Mouse (Mus musculus): ENCODE data around the gene Pou2f1.

DNA sequence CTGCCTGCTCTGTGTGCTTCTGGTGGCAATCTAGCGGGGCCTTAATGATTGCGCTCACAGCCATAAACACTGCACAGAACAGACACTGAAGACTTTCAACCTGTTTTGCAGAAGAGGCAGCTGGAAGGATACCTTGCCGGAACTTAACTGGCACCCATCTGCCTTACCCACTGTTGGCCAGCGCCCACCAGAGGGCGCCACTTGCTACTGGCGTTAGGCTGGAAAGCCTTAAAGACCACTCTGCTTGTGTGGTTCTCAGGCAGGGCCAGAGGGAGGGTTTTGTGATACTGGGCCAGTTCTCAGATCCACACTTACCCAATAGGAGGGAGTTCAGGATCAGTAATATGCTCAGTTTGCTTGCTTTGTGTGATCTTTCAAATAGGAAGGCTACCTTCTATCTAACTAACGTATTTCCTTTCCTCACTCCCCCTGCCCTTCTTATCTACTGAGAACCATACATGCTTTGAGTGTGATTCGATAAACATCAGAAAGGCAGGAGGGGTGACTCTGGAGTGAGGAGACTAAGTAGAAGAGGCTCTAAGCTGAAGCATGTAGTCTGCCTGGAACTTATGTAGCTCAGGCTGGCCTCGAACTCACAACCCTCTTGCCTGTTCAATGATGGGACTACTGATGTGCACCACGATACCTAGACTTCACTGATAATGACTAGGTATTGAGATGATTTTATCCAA, 148.6 kb downstream of the Pou2f1 start:
- peak; percentile 91 for TF ChIP-seq CTCF (IDR thresholded peaks at IDR 0.05; ENCODE audit: low read depth)
- no peak for TF ChIP-seq EP300 (optimal IDR thresholded peaks at IDR 0.05)
